Mouse (Mus musculus): ENCODE measurements around the gene Rbm4b. TPM values are rescaled to one million over a fixed set of nuclear protein-coding genes. Genes with fewer than 3 reads are reported as not detected.
A peak's percentile ranks its signal among the peaks of the same experiment; 100 is the strongest.
"Not testable (repeated sequence)": the region's sequence is repeated elsewhere in the genome, so short reads cannot be mapped to it uniquely, and the experiment has no call there.

The Rbm4b gene
- total and polyA plus RNA-seq, 3 experiments, result 7.0 to 11.1 TPM; not detected in 1

- TF ChIP-seq UBTF (IDR thresholded peaks at IDR 0.05; ENCODE audit: borderline replicate concordance, insufficient read depth, low read depth, low read length), result no peak
- TF ChIP-seq MEF2A (IDR thresholded peaks at IDR 0.05; ENCODE audit: extremely low read depth, insufficient replicate concordance, low read depth, low read length, poor library complexity, severe bottlenecking), result no peak
- 0 out of 2 replicates have a peak, but pooled peaks have one; percentile 30 for TF ChIP-seq ELF1 (IDR thresholded peaks at IDR 0.05; ENCODE audit: low read depth, low read length)
Observed at GRCm38 (mm10) chr19:4811063-4811908, 55.0 kb downstream of the Rbm4b start, which contains the start of the genes Gm21992 and Rbm14 (continued).

GRCm38 (mm10) chr19:4811909-4812242 lies 55.6 kb downstream of the Rbm4b start:
- DNase-seq (ENCODE audit: low read depth, low spot score), result no peak
- peak overlapping the region; percentile 87 for H3K27ac ChIP-seq (ENCODE audit: control insufficient read depth, low read depth, low read length)
- peak overlapping the region; percentile 86 for H3K9ac ChIP-seq (ENCODE audit: control insufficient read depth, low read depth, low read length, poor library complexity, severe bottlenecking)
- peaks cover 5 to 21% of the 10 kb centered on the region in 2 experiments for H3K36me3 ChIP-seq (ENCODE audit: control insufficient read depth in 1 of 2, insufficient read depth in 2 of 2, low read length in 2 of 2)
- peaks cover 48% of the 10 kb centered on the region for H3K79me2 ChIP-seq (ENCODE audit: control insufficient read depth, insufficient read depth, low read length, poor library complexity)
- H3K27me3 ChIP-seq (ENCODE audit: control insufficient read depth in 1 of 2, insufficient read depth in 2 of 2, low read length in 2 of 2), result no peaks in the 10 kb centered on the region
- peaks cover 0 to 4% of the 10 kb centered on the region in 2 experiments; a peak in 2 of 4 replicates for H3K4me1 ChIP-seq (ENCODE audit: control insufficient read depth in 1 of 2, insufficient read depth in 2 of 2, low read length in 2 of 2)
- TF ChIP-seq USF2 (IDR thresholded peaks at IDR 0.05; ENCODE audit: borderline replicate concordance in 1 of 2, insufficient read depth in 1 of 2, low read depth in 1 of 2, low read length in 2 of 2) (no peak), UBTF (IDR thresholded peaks at IDR 0.05; ENCODE audit: borderline replicate concordance, insufficient read depth, low read depth, low read length) (0 out of 2 replicates have a peak, but pooled peaks have one; percentile 65), EP300 (IDR thresholded peaks at IDR 0.05; ENCODE audit: low read depth in 1 of 2, low read length in 2 of 2) (peak in 1 of 2 experiments; percentile 6; a peak in 1 of 4 replicates)
- H3K9me3 ChIP-seq (replicated peaks; ENCODE audit: insufficient read depth, low read length), result no peaks in the 10 kb centered on the region
- H3K4me3 ChIP-seq (ENCODE audit: control insufficient read depth in 1 of 2, insufficient read depth in 1 of 2, low read depth in 2 of 2, low read length in 2 of 2), result peak overlapping the region; percentile 74 to 78

GRCm38 (mm10) chr19:4812334-4812949 lies 56.1 kb downstream of the Rbm4b start:
- DNase-seq (ENCODE audit: low read depth, low spot score), result peak; percentile 69
- peak overlapping the region; percentile 86 for H3K9ac ChIP-seq (ENCODE audit: control insufficient read depth, low read depth, low read length, poor library complexity, severe bottlenecking)
- not testable (repeated sequence) for H3K27me3 ChIP-seq (ENCODE audit: control insufficient read depth in 1 of 2, insufficient read depth in 2 of 2, low read length in 2 of 2); H3K9me3 ChIP-seq (replicated peaks; ENCODE audit: insufficient read depth, low read length); H3K4me1 ChIP-seq (ENCODE audit: control insufficient read depth in 1 of 2, insufficient read depth in 2 of 2, low read length in 2 of 2)
- H3K79me2 ChIP-seq (ENCODE audit: control insufficient read depth, insufficient read depth, low read length, poor library complexity), result peaks cover 43% of the 10 kb centered on the region
- peak overlapping the region; percentile 74 to 78 for H3K4me3 ChIP-seq (ENCODE audit: control insufficient read depth in 1 of 2, insufficient read depth in 1 of 2, low read depth in 2 of 2, low read length in 2 of 2)
- peak overlapping the region; percentile 87 for H3K27ac ChIP-seq (ENCODE audit: control insufficient read depth, low read depth, low read length)
- TF ChIP-seq TBP (IDR thresholded peaks at IDR 0.05; ENCODE audit: low read depth, low read length) (peak; percentile 84), CTCF (IDR thresholded peaks at IDR 0.05 in 2 of 3, conservative IDR thresholded peaks at IDR 0.05 in 1 of 3; ENCODE audit: control insufficient read depth in 1 of 3, insufficient read depth in 1 of 3, low read depth in 2 of 3, low read length in 3 of 3, poor library complexity in 1 of 3, severe bottlenecking in 1 of 3) (peak in 1 of 3 experiments; percentile 17; a peak in 2 of 6 replicates), MYC (IDR thresholded peaks at IDR 0.05; ENCODE audit: low read depth, low read length) (peak; percentile 80)
- H3K36me3 ChIP-seq (ENCODE audit: control insufficient read depth in 1 of 2, insufficient read depth in 2 of 2, low read length in 2 of 2), result peaks cover 5 to 17% of the 10 kb centered on the region in 2 experiments
